Mouse (Mus musculus): ENCODE measurements around the gene Tor2a. TPM values are rescaled to one million over a fixed set of nuclear protein-coding genes. Genes with fewer than 3 reads are reported as not detected.

Gene Tor2a
- total and polyA plus RNA-seq, 3 experiments: 54.7 to 62.2 TPM; not detected in 1

DNA sequence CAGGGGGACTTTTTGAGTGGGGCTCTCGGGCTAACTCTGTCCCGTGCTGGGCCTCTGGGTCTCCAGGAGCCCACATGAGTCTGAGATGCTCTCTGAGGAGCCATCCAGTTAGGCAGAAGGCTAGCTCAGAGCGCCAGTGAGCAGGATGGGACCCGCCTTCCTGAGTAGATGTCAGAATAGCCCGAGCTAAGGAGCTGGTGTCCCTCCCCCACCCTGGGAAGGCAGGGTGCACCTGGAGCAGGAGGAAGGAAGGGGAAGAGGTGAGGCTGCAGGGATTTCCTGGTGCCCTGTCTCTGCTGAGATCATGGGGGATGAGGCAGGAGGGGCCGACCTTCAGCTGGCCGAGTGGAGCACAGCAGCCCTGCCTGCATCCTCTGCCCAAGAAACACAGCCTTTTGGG, 28.6 kb upstream of the Tor2a start:
- TF ChIP-seq BHLHE40 (IDR thresholded peaks at IDR 0.05; ENCODE audit: borderline replicate concordance, low read depth, low read length): no peak
- no peak for TF ChIP-seq GATA1 (IDR thresholded peaks at IDR 0.05; ENCODE audit: low read depth, low read length)
- TF ChIP-seq POLR2AphosphoS5 (IDR thresholded peaks at IDR 0.05; ENCODE audit: borderline replicate concordance, low read depth, low read length): no peak
- TF ChIP-seq RCOR1 (IDR thresholded peaks at IDR 0.05; ENCODE audit: low read depth, low read length): no peak
- no peak for TF ChIP-seq MAZ (IDR thresholded peaks at IDR 0.05; ENCODE audit: low read depth, low read length)
- no peak for TF ChIP-seq ELF1 (IDR thresholded peaks at IDR 0.05; ENCODE audit: low read depth, low read length)
- no peak for TF ChIP-seq HCFC1 (IDR thresholded peaks at IDR 0.05; ENCODE audit: low read depth, low read length)
- no peak for TF ChIP-seq MYC (IDR thresholded peaks at IDR 0.05; ENCODE audit: low read depth, low read length)
- no peak for TF ChIP-seq CHD1 (IDR thresholded peaks at IDR 0.05; ENCODE audit: low read depth, low read length)
- TF ChIP-seq UBTF (IDR thresholded peaks at IDR 0.05; ENCODE audit: borderline replicate concordance, insufficient read depth, low read depth, low read length): no peak
- TF ChIP-seq SMC3 (IDR thresholded peaks at IDR 0.05; ENCODE audit: low read depth, low read length): no peak
- TF ChIP-seq NELFE (IDR thresholded peaks at IDR 0.05; ENCODE audit: low read depth, low read length): no peak
- no peak for TF ChIP-seq KAT2A (conservative IDR thresholded peaks at IDR 0.05; ENCODE audit: low read depth, low read length)
- Histone ChIP-seq H3K36me3 (ENCODE audit: control insufficient read depth in 1 of 2, insufficient read depth in 2 of 2, low read length in 2 of 2) (no peaks in the 10 kb centered on the region), H3K4me3 (ENCODE audit: control insufficient read depth in 1 of 2, insufficient read depth in 1 of 2, low read depth in 2 of 2, low read length in 2 of 2) (no peak overlapping the region), H3K27me3 (ENCODE audit: control insufficient read depth in 1 of 2, insufficient read depth in 2 of 2, low read length in 2 of 2) (no peaks in the 10 kb centered on the region; a peak in 1 of 4 replicates), H3K9ac (ENCODE audit: control insufficient read depth, low read depth, low read length, poor library complexity, severe bottlenecking) (no peak overlapping the region), H3K4me1 (ENCODE audit: control insufficient read depth in 1 of 2, insufficient read depth in 2 of 2, low read length in 2 of 2) (peaks cover 0 to 3% of the 10 kb centered on the region in 2 experiments; a peak in 1 of 4 replicates), H3K9me3 (replicated peaks; ENCODE audit: insufficient read depth, low read length) (no peaks in the 10 kb centered on the region), H3K27ac (ENCODE audit: control insufficient read depth, low read depth, low read length) (no peak overlapping the region), H3K79me2 (ENCODE audit: control insufficient read depth, insufficient read depth, low read length, poor library complexity) (no peaks in the 10 kb centered on the region)
- no peak for DNase-seq (ENCODE audit: low read depth, low spot score)

DNA sequence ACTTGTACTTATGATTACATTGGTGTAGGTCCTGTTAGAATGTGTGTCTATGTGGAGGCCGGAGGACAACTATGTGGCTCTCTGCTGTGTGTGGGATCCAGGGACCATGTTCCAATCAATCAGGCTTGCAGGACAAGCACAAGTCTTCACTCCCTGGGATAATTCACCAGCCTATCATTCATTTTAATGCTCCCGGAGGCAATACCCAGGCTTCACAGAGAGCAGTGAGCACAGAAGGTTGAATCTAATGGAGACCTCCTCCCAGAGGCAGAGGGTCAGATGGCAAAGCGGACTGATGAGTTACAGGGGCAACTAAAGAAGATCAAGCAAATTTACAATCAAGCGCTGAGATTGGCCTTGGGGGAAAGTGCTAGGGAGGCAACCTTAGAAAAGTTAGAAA, 27.5 kb upstream of the Tor2a start:
- Histone ChIP-seq H3K9me3 (replicated peaks; ENCODE audit: insufficient read depth, low read length) (no peaks in the 10 kb centered on the region), H3K4me3 (ENCODE audit: control insufficient read depth in 1 of 2, insufficient read depth in 1 of 2, low read depth in 2 of 2, low read length in 2 of 2) (no peak overlapping the region), H3K36me3 (ENCODE audit: control insufficient read depth in 1 of 2, insufficient read depth in 2 of 2, low read length in 2 of 2) (no peaks in the 10 kb centered on the region)

More for the DNA sequence above, 27.5 kb upstream of the Tor2a start:
- H3K79me2 ChIP-seq (ENCODE audit: control insufficient read depth, insufficient read depth, low read length, poor library complexity): no peaks in the 10 kb centered on the region
- no peak overlapping the region for H3K27ac ChIP-seq (ENCODE audit: control insufficient read depth, low read depth, low read length)
- H3K9ac ChIP-seq (ENCODE audit: control insufficient read depth, low read depth, low read length, poor library complexity, severe bottlenecking): no peak overlapping the region
- H3K4me1 ChIP-seq (ENCODE audit: control insufficient read depth in 1 of 2, insufficient read depth in 2 of 2, low read length in 2 of 2): peaks cover 0 to 3% of the 10 kb centered on the region in 2 experiments; a peak in 1 of 4 replicates
- no peaks in the 10 kb centered on the region; a peak in 1 of 4 replicates for H3K27me3 ChIP-seq (ENCODE audit: control insufficient read depth in 1 of 2, insufficient read depth in 2 of 2, low read length in 2 of 2)
- TF ChIP-seq KAT2A (conservative IDR thresholded peaks at IDR 0.05; ENCODE audit: low read depth, low read length) (no peak), E2F4 (IDR thresholded peaks at IDR 0.05; ENCODE audit: borderline replicate concordance, low read depth, low read length) (no peak), MEF2A (IDR thresholded peaks at IDR 0.05; ENCODE audit: extremely low read depth, insufficient replicate concordance, low read depth, low read length, poor library complexity, severe bottlenecking) (no peak), HCFC1 (IDR thresholded peaks at IDR 0.05; ENCODE audit: low read depth, low read length) (no peak), SMC3 (IDR thresholded peaks at IDR 0.05; ENCODE audit: low read depth, low read length) (no peak), POLR2AphosphoS2 (IDR thresholded peaks at IDR 0.05; ENCODE audit: low read length) (no peak), POLR2AphosphoS5 (IDR thresholded peaks at IDR 0.05; ENCODE audit: borderline replicate concordance, low read depth, low read length) (no peak), CHD2 (IDR thresholded peaks at IDR 0.05; ENCODE audit: low read length) (no peak), TCF12 (IDR thresholded peaks at IDR 0.05; ENCODE audit: low read depth, low read length) (no peak), USF1 (IDR thresholded peaks at IDR 0.05; ENCODE audit: low read depth, low read length) (no peak)
- no peak for DNase-seq (ENCODE audit: low read depth, low spot score)
